Mouse (Mus musculus) layer of hippocampus, adult 8-10 months (tissue): Measurements from ENCODE around the gene Gne. TPM values are rescaled to one million over a fixed set of nuclear protein-coding genes. Genes with fewer than 3 reads are reported as not detected.

Source experiments
- DNase-seq, 2 experiments: peaks; one replicate each; pipeline ENCODE4 v3.0.0; 2022; ENCODE audit warnings: low spot score in 2 of 2
- total RNA-seq, 4 experiments: library from RNA; stranded (reverse); gene quantifications; 2 replicates each; pipeline ENCODE4 v1.2.4; 2022

Gene Gne
- total RNA-seq, 4 experiments from 2014 or later, result 50.7 to 61.6 (median 55.9) TPM

DNA sequence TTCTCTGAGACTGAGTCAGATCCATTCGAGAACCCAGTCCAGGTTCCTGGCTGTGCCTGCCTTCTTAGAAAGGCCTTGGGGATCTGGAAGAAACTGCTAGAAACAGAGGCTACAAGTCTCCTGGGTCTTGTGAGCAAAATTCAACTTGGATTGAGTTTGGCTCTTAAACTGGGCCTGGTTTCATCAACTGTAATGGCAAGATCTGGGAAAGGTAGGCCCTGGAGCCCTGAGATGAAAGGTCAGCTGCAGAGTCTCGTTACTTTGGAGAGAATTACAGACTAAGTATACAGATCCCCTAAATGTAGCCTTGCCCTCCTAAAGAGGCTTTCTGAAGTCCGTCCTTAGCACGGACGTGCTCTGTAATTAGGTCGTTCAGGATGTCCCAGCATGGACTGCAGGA is 58.4 kb downstream of the Gne start:
- DNase-seq, result no peak

DNA sequence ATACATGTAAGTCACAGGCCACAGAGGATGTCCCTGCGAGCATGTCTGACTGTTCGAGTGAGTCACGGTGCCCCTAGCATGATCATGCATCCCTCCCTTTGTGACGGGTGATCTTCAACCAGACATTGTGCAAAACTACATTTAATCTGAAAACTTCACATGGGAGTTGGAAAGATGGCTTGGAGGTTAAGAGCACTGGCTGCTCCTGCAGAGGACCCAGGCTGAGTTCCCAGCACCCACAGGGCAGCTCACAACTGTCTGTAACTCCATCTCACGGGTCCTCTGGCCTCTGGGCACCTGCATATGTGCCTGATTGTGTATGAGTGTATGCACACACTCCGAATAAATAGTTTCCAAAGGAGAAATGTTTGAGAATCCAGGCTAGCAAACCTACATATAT is 59.7 kb downstream of the Gne start:
- DNase-seq, result no peak

DNA sequence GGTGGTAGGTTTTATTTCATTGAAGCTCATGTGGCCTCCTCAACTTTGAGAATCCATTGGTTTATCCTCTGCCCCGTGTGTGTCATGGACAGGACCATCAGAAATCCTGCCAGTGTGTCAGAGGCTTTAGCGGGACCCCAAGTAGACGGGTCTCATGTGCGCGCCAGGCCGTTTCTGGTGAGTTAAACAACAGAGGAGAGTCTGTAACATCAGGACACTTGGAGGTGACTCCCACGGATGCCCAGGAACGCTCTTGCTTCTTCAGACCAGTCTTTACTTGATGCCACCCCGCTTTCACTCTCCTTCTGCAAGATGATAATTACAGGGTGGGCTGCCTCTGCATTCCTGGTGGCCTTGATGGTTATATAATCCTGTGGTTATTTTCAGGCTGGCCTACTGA is 60.3 kb downstream of the Gne start:
- DNase-seq, result peak in 1 of 2 experiments; percentile 0

DNA sequence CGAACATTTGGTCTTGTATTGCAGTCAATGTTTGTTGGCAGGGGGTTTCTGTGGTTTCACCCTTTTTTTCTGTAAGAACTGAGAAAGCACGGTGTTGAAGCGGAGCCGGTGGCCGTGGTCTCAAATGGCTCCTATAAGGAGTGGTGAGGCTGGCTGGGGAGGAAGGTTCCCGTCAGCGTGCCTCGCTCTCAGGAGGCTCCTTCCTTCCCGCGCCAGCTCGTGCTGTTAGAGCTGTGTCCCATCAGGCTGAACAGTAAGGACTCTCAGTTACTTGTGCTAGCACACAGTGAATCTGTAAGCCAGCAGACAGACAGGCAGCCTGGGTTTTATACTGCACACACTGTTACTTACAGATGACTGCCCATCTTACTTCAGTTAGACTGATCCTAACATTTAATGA is 61.2 kb downstream of the Gne start:
- DNase-seq, result peak in 1 of 2 experiments; percentile 1

DNA sequence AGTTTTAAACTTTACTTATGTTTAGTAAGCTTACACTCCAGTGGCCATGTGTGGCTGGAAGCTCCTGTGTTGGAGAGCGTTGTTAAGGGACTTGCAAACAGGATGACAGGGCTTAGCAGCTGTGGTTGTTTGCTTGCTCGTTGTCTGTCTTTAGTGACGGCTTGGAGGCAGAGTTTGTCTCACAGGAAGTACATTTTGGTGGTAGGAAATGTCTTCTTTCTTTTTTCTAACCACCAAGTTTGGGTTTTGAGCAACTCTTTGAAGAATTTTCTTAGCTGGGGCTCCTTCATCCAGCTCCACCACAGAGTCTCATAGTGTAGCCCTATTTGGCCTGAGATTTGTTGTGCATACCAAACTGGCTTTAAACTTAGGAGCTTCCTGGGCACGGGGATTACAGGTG is 61.7 kb downstream of the Gne start:
- DNase-seq, result no peak

DNA sequence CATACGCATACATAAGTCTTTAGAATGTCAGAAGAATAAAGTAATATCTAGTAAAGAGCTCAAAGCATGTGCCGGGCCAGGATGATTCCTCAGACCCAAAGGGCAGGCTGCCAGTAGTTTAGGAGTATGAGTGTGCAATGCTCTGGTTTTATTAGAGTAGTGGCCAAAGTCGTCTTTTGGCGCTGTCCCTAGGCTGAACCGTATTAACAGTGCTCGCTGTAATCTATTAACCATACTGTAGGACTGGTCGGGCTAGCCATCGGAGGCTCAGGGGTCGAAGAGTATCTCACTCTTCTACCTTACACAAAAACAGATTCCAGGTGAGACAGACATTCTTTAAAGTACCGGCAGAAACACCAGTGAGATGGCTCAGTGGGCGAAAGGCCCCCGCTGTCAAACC is 67.2 kb downstream of the Gne start:
- DNase-seq, result no peak

DNA sequence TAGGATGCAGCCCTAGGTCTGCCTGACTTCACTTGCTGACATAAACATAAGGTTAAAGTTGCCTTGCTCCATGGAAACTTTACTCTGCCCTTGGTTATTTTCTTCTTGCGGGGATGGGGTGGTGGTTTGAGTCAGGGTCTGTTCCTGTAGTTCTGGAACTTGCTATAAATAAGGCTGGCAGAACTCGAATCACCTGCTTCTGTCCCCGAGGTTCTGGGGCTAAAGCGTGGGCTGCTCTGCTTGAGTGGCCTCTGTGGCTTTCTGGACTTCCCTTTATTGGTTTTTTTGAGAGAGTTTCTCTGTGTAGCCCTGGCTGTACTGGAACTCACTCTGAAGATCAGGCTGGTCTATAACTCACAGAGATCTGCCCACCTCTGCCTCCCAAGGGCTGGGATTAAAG is 67.9 kb downstream of the Gne start:
- no peak for DNase-seq

DNA sequence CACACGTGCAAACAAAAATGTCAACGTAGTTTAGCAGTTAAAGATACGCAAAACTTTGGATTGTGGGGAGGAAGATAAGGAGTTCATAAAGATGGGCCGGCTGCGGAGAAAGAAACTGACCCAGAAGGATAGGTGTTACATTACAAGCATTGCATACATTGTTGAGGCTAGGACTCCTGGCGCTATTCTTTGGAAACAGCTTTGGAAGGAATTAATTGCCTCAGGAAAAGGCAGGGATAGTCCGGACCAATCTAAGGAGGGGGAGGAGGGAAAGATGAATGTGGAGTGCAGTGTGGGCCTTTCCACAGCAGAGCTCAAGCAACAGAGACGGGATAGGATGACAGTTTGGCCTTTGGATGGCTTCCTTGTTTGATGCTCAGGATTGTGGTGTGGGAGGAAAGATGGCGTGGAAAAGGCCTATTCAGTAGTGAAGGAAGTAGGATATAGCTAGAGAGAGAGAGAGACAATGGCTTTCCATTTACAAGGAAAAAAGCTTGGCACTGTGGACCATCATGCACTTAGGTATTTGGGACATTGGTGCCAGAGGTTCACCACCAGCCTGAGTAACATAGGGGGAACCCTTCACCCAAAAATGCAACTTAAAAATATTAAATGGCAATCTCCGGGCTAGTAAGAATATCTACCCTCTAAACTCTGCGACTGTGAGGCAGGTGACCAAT is 70.4 kb downstream of the Gne start:
- DNase-seq, result no peak

DNA sequence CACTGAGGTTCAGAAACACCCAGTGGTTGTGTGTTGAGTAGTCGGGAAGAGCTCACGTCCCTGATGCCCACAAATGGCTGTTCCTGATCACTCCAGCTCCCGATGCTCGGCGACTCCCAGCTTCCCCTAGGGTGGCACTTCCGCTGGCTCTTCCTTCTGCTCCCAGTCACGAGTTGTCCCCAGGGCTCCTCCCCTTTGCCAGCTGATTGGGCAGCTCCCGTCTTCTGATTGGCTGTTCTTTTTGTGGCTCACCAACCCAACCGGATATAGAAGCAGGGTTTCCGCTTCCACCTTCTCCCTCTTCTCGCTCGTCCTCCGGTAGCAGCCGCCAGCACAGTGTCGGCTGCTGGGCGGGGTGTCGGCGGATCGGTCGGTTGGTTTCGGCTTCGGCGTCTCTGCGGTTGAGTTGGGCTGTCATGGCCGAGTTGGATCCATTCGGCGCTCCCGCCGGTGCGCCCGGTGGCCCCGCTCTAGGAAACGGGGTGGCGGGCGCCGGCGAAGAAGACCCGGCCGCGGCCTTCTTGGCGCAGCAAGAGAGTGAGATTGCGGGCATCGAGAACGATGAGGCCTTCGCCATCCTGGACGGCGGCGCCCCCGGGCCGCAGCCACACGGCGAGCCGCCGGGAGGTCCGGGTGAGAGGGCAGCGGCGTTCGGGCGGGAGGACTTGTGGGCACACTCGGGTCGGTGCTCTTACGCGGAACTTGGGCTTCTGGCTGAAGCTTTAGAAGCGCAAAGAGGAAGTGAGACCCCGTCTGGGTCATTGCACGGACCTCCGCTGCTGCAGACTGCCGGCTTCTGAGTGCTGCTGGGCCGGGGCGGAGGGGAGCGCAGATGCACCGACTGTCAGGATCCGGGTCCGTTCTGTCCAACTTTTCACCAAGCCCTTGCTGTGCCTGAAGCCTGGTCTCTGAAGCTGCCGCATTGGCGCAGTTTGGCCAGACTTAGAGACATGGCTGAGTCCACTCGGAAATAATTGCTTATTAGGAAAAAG is 71.3 kb downstream of the Gne start:
- peak; percentile 92 to 97 for DNase-seq

DNA sequence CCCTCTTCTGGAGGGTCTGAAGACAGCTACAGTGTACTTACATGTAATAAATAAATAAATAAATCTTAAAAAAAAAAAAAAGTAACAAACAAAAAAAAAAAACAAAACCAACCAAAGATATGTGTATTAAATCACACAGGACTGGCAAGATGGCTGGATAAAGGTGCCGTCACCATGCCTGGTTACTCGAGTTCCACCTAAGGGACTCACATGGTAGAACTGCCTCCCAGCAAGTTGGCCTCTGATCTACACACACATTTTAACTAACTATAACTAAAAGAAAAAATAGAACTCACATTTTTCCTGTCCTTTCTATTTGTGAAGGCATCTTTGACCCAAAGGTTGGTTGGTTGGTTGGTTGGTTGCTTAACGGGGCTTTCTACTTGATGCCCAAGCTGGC is 72.2 kb downstream of the Gne start:
- DNase-seq, result no peak

DNA sequence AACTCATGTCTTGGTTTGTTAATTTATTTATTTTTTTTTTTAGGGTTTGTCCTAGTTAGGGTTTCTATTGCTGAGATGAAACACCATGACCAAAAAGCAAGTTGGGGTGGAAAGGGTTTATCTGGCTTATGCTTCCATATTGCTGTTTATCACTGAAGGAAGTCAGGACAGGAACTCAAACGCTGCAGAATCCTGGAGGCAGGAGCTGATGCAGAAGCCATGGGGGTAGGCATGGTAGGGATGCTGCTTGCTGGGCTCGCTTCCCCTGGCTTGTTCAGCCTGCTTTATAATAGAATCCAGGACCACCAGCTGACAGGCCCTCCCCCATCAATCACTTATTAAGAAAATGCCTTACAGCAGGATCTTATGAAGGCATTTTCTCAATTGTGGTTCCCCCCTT is 73.1 kb downstream of the Gne start:
- no peak for DNase-seq

DNA sequence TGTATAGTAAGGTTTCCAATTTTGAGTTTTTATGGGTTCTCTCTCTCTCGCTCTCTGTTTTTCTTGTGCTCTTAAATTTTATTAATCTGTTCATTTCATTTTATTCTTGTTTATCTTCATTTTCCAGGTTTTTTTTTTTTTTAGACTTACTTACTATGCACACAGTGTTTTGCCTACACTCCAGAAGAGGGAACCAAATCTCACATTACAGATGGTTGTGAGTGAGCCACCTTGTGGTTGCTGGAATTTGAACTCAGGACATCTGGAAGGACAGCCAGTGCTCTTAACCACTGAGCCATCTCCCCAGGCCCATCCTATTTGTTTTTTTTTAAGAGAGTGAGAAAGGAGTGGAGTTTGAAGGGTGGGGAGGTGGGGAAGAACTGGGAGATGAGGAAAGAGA is 73.8 kb downstream of the Gne start:
- no peak for DNase-seq

DNA sequence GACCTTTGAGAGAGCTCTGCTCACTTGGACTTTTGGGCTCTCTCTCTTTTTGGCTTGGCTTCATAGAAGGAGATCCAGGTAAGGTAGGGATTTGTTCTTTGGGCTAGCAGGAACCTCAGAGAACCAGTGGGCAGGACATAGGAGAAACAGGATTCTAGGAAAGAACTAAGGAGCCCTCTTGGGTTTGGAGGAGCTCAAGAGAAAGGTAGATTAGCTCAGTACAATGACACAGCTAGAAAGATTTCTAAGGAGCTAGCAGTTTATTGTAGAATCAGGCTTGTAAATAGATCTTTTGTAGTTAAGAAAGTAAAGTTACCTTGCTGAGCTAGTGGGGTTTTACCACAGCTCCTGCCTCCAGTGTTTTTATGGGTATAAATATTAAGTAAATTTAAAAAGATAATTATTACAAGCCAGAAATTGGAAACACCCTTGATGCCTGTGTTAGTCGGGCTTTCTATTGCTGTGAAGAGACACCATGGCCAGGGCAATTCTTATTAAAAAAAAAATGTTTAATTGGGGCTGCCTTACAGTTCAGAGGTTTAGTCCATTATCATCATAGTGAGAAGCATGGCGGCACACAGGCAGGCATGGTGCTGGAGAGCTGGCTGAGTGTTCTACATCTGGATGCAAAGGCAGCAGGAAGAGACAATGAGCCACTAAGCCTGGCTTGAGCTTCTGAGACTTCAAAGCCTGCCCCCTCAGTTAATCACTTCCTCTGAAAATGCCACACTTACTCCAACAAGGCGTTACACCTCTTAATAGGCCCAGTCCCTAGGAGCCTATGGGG is 79.2 kb downstream of the Gne start:
- DNase-seq, result no peak

DNA sequence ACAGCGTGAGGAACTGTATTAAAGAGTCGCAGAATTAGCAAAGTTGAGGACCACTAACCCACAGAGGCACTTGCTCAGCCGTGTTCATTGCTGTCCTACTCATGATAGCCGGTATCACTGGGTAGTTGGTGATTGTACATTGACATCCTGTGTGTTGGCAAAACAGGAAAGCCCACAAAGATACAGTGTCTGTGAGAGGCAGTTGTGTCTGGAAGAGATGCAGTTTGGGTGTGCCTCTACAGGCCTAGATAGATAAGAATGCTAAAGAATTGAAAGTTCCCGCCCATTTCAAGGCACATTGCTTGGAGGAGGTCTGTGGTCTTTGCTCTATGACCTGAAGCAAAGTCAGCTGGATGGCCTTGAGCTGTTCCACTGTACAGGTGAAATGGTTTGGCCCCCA is 79.9 kb downstream of the Gne start, which contains the start of gene Clta:
TSS of gene Clta (plus strand) at position 327 of the 400 bp plus-strand sequence.
- no peak for DNase-seq

DNA sequence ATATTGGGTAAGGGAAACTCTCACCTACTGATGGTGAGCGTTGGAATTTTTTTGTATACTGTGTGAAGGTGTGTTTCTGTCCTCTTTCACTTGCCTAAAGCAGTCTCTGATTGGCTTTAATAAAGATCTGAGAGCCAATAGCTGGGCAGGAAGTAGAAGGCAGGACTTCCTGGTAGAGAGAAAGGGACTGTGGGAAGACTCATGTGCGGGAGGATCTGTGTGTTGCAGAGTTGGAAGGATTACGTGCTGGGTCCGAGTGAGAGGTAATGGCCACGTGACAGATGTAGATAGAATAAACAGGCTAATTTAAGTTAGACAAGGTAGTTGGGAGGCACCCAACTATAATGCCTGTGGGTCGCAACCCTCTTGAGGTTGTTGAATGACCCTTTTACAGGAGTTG is 80.4 kb downstream of the Gne start:
- no peak for DNase-seq

DNA sequence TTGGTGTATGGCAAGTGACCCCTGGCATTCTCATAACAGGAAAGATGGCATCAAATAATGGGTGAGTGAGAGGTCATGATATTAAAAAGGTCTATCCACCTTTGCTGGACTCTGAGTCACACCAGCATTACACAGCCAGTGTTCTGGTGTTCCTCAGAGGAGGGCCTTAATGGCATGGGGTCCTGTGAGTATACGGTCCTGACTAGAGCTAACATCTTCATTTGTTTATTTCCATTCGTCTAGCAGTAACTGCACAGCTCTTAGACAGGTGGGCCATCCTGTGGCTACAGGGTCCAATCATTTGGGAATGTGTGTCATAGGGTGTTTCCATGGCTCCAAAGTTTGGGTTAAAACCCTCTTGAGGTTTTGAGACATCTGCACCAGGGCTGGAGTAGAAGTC is 89.6 kb downstream of the Gne start:
- DNase-seq, result no peak

DNA sequence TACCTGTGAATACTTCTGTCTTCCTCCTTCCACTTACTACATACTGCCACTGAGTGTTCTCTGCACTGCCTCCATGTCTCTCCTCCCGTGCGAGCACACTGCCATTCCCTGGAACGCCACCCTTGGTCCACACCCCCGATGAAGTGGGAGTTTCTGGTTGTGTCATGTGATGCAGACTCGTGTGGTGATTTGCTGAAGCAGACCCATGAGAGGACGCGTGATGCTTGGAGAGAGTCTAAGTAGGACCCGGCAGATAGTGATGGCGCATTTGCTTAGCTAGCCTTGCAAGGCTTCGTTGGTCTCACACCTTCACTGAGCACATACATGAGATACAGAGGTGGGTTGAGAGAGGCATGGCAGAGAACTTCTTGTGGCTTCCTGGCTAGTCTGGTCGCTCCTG is 90.9 kb downstream of the Gne start:
- DNase-seq, result no peak

DNA sequence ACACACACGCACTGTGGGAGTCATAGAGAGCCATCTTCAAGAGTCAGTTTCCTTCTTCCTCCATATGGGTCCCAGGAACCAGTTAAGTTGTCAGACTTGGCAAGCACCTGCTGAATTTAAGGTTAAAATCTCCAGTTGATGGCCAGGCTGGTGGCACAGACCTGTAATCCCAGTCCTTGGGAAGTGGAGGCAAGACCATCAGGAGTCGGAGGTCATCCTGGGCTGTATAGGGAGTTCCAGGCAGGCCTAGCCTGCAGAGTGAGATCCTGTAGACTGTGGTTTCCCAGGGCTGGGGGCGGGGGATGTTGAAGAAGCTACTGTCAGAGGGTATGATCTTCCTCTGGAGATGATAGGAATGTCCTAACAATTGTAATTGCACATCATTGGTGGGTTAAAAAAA is 95.0 kb downstream of the Gne start:
- DNase-seq, result no peak

DNA sequence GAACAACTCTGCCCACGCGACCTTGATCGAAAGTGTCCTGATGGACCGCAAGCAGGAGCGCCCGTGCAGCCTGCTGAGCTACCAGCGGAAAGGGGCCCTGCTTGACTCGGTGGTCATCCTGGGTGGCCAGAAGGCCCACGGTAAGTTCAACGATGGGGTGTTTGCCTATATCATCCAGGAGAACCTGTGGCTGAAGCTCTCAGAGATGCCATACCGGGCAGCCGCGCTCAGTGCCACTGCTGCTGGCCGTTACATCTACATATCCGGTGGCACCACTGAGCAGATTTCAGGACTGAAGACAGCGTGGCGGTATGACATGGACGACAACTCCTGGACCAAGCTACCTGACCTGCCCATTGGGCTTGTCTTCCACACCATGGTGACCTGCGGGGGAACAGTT is 99.7 kb downstream of the Gne start:
- DNase-seq, result no peak
